ENCODE assay signal across 8 mouse cellular contexts in genomic region chr5:100845485-100845847, GRCm38 (mm10). TPM values are rescaled to one million over a fixed set of nuclear protein-coding genes. Genes with fewer than 3 reads are reported as not detected.
DNase-seq lines count a peak whose midpoint lies in the region; ATAC-seq and TF ChIP-seq lines count a peak whose summit lies in the region.

Gene Gpat3, plus strand, starts transcription at chr5:100845713.

- peak within 1 kb of the TSS; percentile 42 for H3K9ac ChIP-seq in stomach, embryonic 15.5 days

- no peaks in the 10 kb centered on the region for H3K4me1 ChIP-seq in embryonic fibroblast, embryonic 13.5 days (ENCODE audit: control insufficient read depth, insufficient read depth, low read length)
- 0 out of 2 replicates have a peak, but pooled peaks cover 10% of the 10 kb centered on the region for H3K4me1 ChIP-seq in stomach, embryonic 15.5 days

- H3K4me3 ChIP-seq in embryonic fibroblast, embryonic 13.5 days (ENCODE audit: insufficient read depth, low read length) = peak within 1 kb of the TSS; percentile 53
- H3K4me3 ChIP-seq in stomach, embryonic 15.5 days (replicated peaks) = peak within 1 kb of the TSS; percentile 67

- H3K36me3 ChIP-seq in stomach, embryonic 15.5 days = no peaks in the 10 kb centered on the region

- TF ChIP-seq CTCF in embryonic fibroblast, embryonic 13.5 days (IDR thresholded peaks at IDR 0.05; ENCODE audit: borderline replicate concordance, insufficient read depth, low read length) = no peak

- H3K27ac ChIP-seq in embryonic fibroblast, embryonic 13.5 days (ENCODE audit: insufficient read depth, low read length) = peak within 1 kb of the TSS; percentile 7; the same call in 1 of the 2 replicates
- peak within 1 kb of the TSS; percentile 35 for H3K27ac ChIP-seq in stomach, embryonic 15.5 days

- WGBS in large intestine, adult 2 months = 2% methylated on average over 16 of the region's 16 CpGs
- WGBS in stomach, embryonic 15.5 days = 1% methylated on average over 16 of the region's 16 CpGs

- H3K9me3 ChIP-seq in stomach, embryonic 15.5 days = no peaks in the 10 kb centered on the region

- H3K4me2 ChIP-seq in stomach, embryonic 15.5 days = peak within 1 kb of the TSS; percentile 95

- TF ChIP-seq POLR2A in embryonic fibroblast, embryonic 13.5 days (IDR thresholded peaks at IDR 0.05; ENCODE audit: low read depth, low read length) = no peak

- peak; percentile 13 for ATAC-seq in activated CD4-positive, CD25-positive, alpha-beta regulatory T cell, adult 4 months
- no peak for ATAC-seq in stomach, embryonic 15.5 days (ENCODE audit: insufficient read depth, low FRiP score, low read depth)

- H3K27me3 ChIP-seq in stomach, embryonic 15.5 days (replicated peaks) = peaks cover 10% of the 10 kb centered on the region; the same call in 1 of the 2 replicates

- intact Hi-C loops in heart, postnatal 14 days (cut with DNase I) = loop anchor here (5.0 kb wide), 1 partner anchor 62 kb away; no protein-coding TSS in a partner anchor

- DNase-seq in embryo, embryonic 10 days (ENCODE audit: low spot score) = peak; percentile 55
- DNase-seq in embryo, embryonic 11 days = no peak
- peak; percentile 44 to 59 for DNase-seq in heart, postnatal 14 days
- no peak for DNase-seq in large intestine, adult 2 months (ENCODE audit: low read depth, low spot score)
- peak; percentile 43 for DNase-seq in mesoderm, embryonic 11.5 days (ENCODE audit: low read depth, low spot score)

RNA-seq across cellular contexts. Expression of gene Gpat3, which starts in this region (rescaled TPM):
- polyA plus RNA-seq in activated CD4-positive, CD25-positive, alpha-beta regulatory T cell, adult 4 months (2017; shearing (Covaris generic)) = 1 to 10 TPM in 1 of 2 experiments, under 1 TPM in 1; 0.37 to 1.0 TPM
- polyA plus RNA-seq in embryonic fibroblast, embryonic 13.5 days (2011; ENCODE audit: insufficient read length, low read depth, missing spikeins) = 1.7 and 2.0 TPM in 2 replicates
- 10 to 100 TPM; 18.9 to 27.7 TPM for total RNA-seq in heart, postnatal 14 days (2021)
- polyA plus RNA-seq in large intestine, adult 2 months (2012; rRNA removed) = 21.0 and 40.8 TPM in 2 replicates
- polyA plus RNA-seq in stomach, embryonic 15.5 days (2015; fragmentation: Nextera tagmentation; extraction: Ambion mirVana) = 3.7 and 5.1 TPM in 2 replicates

Comparison
In these comparisons a context has a peak if more than half of its experiments do, and no peak if none do; other contexts are left out.
1. DNase-seq: peak in embryo, embryonic 10 days (single experiment), heart, postnatal 14 days (2 of 2) and mesoderm, embryonic 11.5 days (single experiment); none in embryo, embryonic 11 days (single experiment) and large intestine, adult 2 months (single experiment).